Mouse (Mus musculus) MEL (cell line): ENCODE measurements around the gene Nt5c2.
A peak's percentile ranks its signal among the peaks of the same experiment; 100 is the strongest.

ENCODE experiments used
- CHD1 ChIP-seq: IDR thresholded peaks from 2 replicates; pipeline ENCODE4 v1.6.1; 2012; ENCODE audit warnings: low read depth, mild to moderate bottlenecking, inconsistent platforms, low read length, improper control_type of control experiment
- CHD2 ChIP-seq: IDR thresholded peaks from 2 replicates; pipeline ENCODE4 v1.6.1; 2011; ENCODE audit warnings: low read length, improper control_type of control experiment
- EP300 ChIP-seq, 2 experiments: IDR thresholded peaks; 2 replicates each; pipeline ENCODE4 v1.6.1; 2011; ENCODE audit warnings: improper control_type of control experiment in 2 of 2, low read length in 2 of 2, low read depth in 1 of 2, mild to moderate bottlenecking in 1 of 2
- MAX ChIP-seq: IDR thresholded peaks from 2 replicates; pipeline ENCODE4 v1.6.1; 2011; ENCODE audit warnings: low read length, improper control_type of control experiment
- TBP ChIP-seq: IDR thresholded peaks from 2 replicates; pipeline ENCODE4 v1.8.0; 2011; ENCODE audit warnings: low read depth, low read length, improper control_type of control experiment

DNA sequence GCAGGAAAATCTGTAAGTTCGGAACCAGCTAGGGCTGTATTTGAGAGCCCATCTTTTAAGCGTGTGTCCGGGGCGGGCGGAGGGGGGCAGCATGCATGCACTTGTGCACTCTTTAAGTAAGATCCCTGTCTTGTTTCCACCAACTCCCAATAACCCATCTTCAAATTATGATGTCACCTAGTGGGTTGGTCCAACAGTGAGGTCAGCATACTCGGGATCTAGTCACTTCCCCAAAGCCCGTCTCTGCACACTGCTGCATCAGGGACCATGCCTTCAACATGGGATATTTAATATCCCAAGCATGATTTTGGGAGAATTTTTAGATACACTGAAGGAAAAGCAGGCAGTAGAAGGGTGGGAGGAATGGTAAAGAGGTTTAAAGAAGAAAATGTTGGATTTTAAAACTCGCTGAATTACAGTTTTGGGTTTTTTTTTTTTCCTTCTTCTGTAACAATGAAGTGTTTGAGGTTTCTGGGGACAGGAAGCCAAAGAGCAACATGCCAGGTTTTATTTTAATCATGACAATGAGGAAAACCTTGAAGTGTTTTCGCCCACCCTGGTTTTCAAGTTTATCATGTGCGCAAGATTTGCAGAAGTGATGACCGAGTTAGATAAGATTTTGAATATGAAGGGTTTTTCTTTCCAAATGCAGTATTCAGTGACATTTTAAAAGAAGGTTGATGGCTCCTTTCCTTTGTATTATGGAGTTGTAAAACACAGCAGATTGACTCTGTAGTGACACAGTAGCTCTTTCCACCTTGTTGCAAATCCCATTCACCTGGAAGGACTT, 177.5 kb downstream of the Nt5c2 start:
- TF ChIP-seq EP300 (IDR thresholded peaks at IDR 0.05; ENCODE audit: low read depth in 1 of 2, low read length in 2 of 2) (peak in 1 of 2 experiments; percentile 10; a peak in 1 of 4 replicates), TBP (no peak), CHD1 (no peak), CHD2 (no peak), MAX (no peak)
